Mouse (Mus musculus): Measurements from ENCODE around the gene Sgcb. TPM values are rescaled to one million over a fixed set of nuclear protein-coding genes. Genes with fewer than 3 reads are reported as not detected.

The Sgcb gene
- polyA plus RNA-seq, 1 experiment from 2014 or later, result 35.3 TPM

DNA sequence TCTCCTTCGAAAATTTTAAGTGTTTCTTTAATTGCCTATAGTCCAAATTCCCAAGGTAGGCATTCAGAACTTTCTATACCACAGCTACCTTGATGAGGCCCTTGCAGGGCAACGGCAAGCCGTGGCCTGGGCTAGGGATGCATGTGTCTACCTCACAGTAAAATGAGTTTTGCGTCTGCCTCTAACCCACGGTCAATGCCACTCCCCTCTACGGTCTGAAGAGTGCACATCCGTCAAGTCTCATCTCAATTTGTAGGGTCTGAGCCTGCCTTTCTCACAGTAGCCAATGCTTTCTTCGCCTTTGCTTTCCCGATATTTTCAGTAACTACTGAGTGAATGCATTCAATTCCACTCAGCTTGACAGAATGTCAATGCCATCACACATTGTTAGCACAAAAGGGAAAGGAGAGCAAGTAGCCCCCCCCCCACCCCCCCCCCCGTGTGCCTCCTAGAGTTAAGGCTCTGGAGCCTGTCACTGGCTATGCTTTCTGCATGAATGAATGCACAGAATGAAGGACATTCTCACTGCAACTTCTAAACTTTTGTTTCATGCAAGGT, 16.5 kb downstream of the Sgcb start:
- ATAC-seq (replicated peaks; ENCODE audit: insufficient number of reproducible peaks, insufficient read depth, low FRiP score, low read depth), result no peak
- Histone ChIP-seq H3K4me2 (no peak overlapping the region), H3K4me1 (replicated peaks) (0 out of 2 replicates have a peak, but pooled peaks cover 5% of the 10 kb centered on the region), H3K27ac (no peak overlapping the region), H3K36me3 (peaks cover 25% of the 10 kb centered on the region), H3K9me3 (replicated peaks) (peaks cover 6% of the 10 kb centered on the region; the same call in 1 of the 2 replicates), H3K27me3 (no peaks in the 10 kb centered on the region), H3K4me3 (no peak overlapping the region), H3K9ac (no peak overlapping the region)
- 64% methylated on average over 10 of the region's 10 CpGs for WGBS

DNA sequence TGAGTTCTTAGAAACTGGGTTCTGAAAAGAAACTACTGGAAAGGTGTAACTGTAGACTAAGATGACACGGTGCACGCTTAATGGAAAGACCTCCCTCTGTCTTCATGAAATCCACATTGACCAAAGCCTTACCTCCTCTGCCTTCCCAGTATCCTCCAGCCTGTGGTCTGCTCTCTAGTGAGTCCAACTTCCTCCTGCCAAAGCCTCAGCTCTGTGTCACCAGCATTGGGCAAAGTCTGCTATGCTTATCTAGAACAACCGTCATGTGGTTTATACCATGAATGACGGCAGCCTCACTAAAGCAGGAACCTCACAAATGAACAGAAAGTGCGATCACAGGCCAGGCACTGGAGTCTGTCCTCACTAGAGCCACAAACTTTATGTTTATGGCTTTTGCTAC, 17.4 kb downstream of the Sgcb start:
- Histone ChIP-seq H3K9ac (no peak overlapping the region), H3K27me3 (no peaks in the 10 kb centered on the region), H3K36me3 (peaks cover 19% of the 10 kb centered on the region), H3K27ac (no peak overlapping the region), H3K4me2 (no peak overlapping the region), H3K4me3 (no peak overlapping the region), H3K4me1 (replicated peaks) (0 out of 2 replicates have a peak, but pooled peaks cover 5% of the 10 kb centered on the region), H3K9me3 (replicated peaks) (peaks cover 6% of the 10 kb centered on the region; the same call in 1 of the 2 replicates)
- 0 out of 2 replicates have a peak, but pooled peaks have one; percentile 47 for ATAC-seq (replicated peaks; ENCODE audit: insufficient number of reproducible peaks, insufficient read depth, low FRiP score, low read depth)
- 39% methylated on average over 5 of the region's 5 CpGs for WGBS

DNA sequence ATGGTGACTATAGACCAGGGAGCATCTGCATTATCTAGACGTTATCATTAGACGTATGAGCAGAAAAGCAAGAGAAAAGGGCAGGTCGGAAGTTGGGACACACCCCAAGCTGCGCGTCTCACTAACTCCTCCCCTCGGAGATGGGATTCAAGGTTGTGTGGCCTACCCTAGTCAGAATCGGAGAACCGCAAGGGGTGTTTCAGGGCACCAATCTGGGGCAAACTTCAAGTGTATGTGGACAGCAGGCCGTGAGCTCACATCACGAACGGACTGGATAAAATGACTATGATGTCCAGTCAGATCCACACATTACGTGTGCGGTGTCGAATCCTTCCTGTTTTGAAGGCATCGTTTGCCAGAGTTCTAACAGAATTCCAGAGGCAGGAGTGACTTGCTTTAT, 19.6 kb downstream of the Sgcb start:
- 83% methylated on average over 15 of the region's 15 CpGs for WGBS
- Histone ChIP-seq H3K4me2 (no peak overlapping the region), H3K9ac (no peak overlapping the region), H3K27me3 (no peaks in the 10 kb centered on the region), H3K4me3 (no peak overlapping the region), H3K4me1 (replicated peaks) (0 out of 2 replicates have a peak, but pooled peaks cover 5% of the 10 kb centered on the region), H3K36me3 (peaks cover 4% of the 10 kb centered on the region; the same call in 1 of the 2 replicates), H3K27ac (no peak overlapping the region), H3K9me3 (replicated peaks) (no peaks in the 10 kb centered on the region)
- no peak for ATAC-seq (replicated peaks; ENCODE audit: insufficient number of reproducible peaks, insufficient read depth, low FRiP score, low read depth)

DNA sequence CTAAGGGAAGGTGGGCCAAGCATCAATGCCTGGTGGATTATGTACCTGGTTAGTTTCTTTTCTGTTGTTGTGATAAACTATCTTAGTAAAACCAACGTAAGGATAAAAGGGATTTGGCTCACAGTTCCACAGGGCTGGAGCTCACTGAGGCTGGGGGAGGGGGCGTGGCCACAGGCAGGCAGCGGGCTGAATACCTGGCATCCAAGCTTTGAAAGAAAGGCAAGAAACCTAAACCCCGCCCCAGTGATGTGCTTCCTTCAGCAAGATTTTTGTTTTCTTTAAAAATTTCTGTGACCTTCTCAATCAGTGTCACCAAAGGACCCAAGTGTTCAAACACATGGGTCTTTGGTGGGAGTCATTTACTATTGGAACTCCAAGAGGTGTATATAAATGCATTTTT, 20.0 kb downstream of the Sgcb start:
- Histone ChIP-seq H3K4me3 (no peak overlapping the region), H3K27ac (no peak overlapping the region), H3K36me3 (peaks cover 3% of the 10 kb centered on the region; the same call in 1 of the 2 replicates), H3K9me3 (replicated peaks) (no peaks in the 10 kb centered on the region), H3K4me2 (no peak overlapping the region), H3K27me3 (no peaks in the 10 kb centered on the region), H3K4me1 (replicated peaks) (0 out of 2 replicates have a peak, but pooled peaks cover 5% of the 10 kb centered on the region), H3K9ac (no peak overlapping the region)
- 59% methylated on average over 4 of the region's 4 CpGs for WGBS
- ATAC-seq (replicated peaks; ENCODE audit: insufficient number of reproducible peaks, insufficient read depth, low FRiP score, low read depth), result no peak

DNA sequence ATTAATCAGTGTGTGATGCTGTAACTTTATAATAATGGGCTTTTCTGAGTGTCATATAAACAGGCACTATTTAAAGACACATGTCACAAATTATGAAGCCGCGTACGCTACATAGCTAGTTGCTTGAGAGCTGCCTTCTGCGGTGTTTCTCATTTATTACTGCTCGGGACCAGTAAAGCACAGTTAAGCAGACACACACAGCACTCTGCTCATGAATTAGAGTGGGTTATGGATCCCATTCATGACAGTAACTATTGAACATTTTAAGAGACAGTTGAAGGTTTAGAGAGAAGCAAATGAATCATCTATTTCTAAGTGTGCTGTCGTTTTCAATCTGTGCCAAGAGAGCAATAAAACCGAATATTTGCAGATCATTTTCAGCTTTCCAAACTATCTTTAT, 20.7 kb downstream of the Sgcb start:
- H3K27me3 ChIP-seq, result no peaks in the 10 kb centered on the region
- no peak overlapping the region for H3K4me3 ChIP-seq
- WGBS, result 88% methylated on average over 7 of the region's 7 CpGs
- no peaks in the 10 kb centered on the region for H3K9me3 ChIP-seq (replicated peaks)
- no peaks in the 10 kb centered on the region for H3K36me3 ChIP-seq
- H3K27ac ChIP-seq, result no peak overlapping the region
- H3K4me1 ChIP-seq (replicated peaks), result 0 out of 2 replicates have a peak, but pooled peaks cover 5% of the 10 kb centered on the region
- no peak overlapping the region for H3K9ac ChIP-seq
- H3K4me2 ChIP-seq, result no peak overlapping the region
- no peak for ATAC-seq (replicated peaks; ENCODE audit: insufficient number of reproducible peaks, insufficient read depth, low FRiP score, low read depth)

DNA sequence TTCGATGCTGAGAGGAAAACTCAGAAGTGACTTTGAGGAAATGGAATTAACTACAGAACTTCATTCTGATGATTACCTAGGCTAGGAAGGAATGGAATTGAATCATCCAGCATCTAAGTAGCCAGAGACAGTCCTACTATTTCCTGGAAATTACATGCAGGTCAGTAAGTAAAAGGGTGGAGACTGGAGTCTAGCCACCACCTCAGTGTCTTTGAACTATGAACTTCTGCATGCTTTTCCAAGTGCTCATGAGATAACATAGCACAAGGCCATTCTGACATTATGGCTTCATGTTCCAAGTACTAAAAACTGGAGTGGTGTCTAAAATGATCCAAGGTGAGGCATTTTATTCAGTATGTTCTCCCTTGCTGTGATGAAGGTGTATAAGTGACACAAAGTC, 22.1 kb downstream of the Sgcb start:
- H3K4me2 ChIP-seq, result no peak overlapping the region
- no peak for ATAC-seq (replicated peaks; ENCODE audit: insufficient number of reproducible peaks, insufficient read depth, low FRiP score, low read depth)
- 49% methylated on average over 1 of the region's 1 CpGs for WGBS
- H3K9ac ChIP-seq, result no peak overlapping the region
- no peak overlapping the region for H3K27ac ChIP-seq
- H3K4me1 ChIP-seq (replicated peaks), result 0 out of 2 replicates have a peak, but pooled peaks cover 4% of the 10 kb centered on the region
- H3K9me3 ChIP-seq (replicated peaks), result no peaks in the 10 kb centered on the region
- no peaks in the 10 kb centered on the region for H3K27me3 ChIP-seq
- H3K36me3 ChIP-seq, result no peaks in the 10 kb centered on the region
- no peak overlapping the region for H3K4me3 ChIP-seq

DNA sequence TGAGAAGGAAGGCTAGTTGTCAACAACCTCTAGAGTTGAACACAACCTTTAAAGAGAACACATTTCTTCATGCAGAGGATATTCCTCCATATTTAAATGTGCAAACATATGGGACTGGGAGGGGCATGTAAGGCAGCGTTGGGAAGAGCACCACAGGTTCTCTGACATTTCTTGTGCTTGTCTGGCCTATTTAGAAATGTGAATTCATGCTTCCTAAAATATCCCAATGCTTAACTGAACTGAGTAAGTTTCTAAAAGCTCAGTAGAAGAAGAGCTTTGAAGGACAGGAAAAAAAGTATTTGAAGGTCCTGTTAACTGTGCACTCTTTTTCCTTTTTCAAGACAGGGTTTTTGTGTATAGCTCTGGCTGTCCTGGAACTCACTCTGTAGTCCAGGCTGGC, 28.6 kb downstream of the Sgcb start:
- no peaks in the 10 kb centered on the region for H3K27me3 ChIP-seq

DNA sequence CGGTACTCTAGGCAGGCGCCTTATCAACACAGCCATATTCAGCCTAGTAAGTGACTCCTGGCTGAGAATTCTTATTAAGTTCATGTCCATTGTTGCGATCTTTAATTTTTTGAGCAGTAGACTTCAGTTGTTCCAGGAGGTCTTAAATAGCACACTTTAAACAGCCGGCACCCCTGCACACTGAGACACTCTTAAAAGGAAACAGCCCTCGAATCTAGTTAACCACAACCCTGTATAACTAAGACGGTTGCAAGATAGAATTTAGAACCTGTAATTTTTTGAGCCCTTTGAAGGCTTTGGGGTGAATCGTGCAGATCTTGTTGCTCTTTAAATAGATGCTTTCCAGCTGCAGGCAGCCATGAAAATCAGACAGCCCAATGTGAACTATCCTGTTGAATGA, 32.4 kb downstream of the Sgcb start:
- H3K4me2 ChIP-seq, result no peak overlapping the region
- H3K36me3 ChIP-seq, result no peaks in the 10 kb centered on the region

More for the DNA sequence above, 28.6 kb downstream of the Sgcb start:
- Histone ChIP-seq H3K4me2 (no peak overlapping the region), H3K9me3 (replicated peaks) (no peaks in the 10 kb centered on the region), H3K36me3 (no peaks in the 10 kb centered on the region), H3K4me3 (no peak overlapping the region), H3K27ac (no peak overlapping the region), H3K4me1 (replicated peaks) (no peaks in the 10 kb centered on the region), H3K9ac (no peak overlapping the region)
- no peak for ATAC-seq (replicated peaks; ENCODE audit: insufficient number of reproducible peaks, insufficient read depth, low FRiP score, low read depth)
- WGBS, result 68% methylated on average over 1 of the region's 1 CpGs

DNA sequence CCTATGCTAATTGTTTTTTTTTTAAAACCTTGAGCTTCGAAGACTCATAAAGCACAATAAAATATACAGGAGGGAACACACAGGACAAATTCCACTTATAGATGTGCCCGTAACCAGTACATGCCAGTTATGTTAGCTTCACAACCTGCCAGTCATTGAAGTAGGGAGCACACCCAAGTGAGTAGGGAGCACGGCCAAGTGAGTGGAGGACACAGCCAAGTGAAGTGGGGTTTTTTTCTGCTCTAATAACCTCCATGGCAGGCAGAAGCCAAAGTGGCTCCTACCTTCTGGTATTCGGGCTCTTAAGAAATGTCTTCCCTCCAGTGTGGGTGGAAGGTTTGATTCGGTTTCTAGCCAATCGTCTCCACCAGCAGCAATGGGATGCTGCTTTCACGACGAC, 34.3 kb downstream of the Sgcb start:
- 85% methylated on average over 8 of the region's 8 CpGs for WGBS
- H3K4me3 ChIP-seq, result no peak overlapping the region
- H3K36me3 ChIP-seq, result no peaks in the 10 kb centered on the region
- ATAC-seq (replicated peaks; ENCODE audit: insufficient number of reproducible peaks, insufficient read depth, low FRiP score, low read depth), result no peak
- no peak overlapping the region for H3K4me2 ChIP-seq
- H3K27me3 ChIP-seq, result no peaks in the 10 kb centered on the region
- H3K27ac ChIP-seq, result no peak overlapping the region
- H3K9me3 ChIP-seq (replicated peaks), result no peaks in the 10 kb centered on the region
- H3K4me1 ChIP-seq (replicated peaks), result no peaks in the 10 kb centered on the region
- H3K9ac ChIP-seq, result no peak overlapping the region

More for the DNA sequence above, 32.4 kb downstream of the Sgcb start:
- H3K4me1 ChIP-seq (replicated peaks), result no peaks in the 10 kb centered on the region
- WGBS, result 70% methylated on average over 7 of the region's 7 CpGs
- H3K9ac ChIP-seq, result no peak overlapping the region
- no peak overlapping the region for H3K4me3 ChIP-seq
- H3K27ac ChIP-seq, result no peak overlapping the region
- no peaks in the 10 kb centered on the region for H3K27me3 ChIP-seq
- ATAC-seq (replicated peaks; ENCODE audit: insufficient number of reproducible peaks, insufficient read depth, low FRiP score, low read depth), result no peak
- no peaks in the 10 kb centered on the region for H3K9me3 ChIP-seq (replicated peaks)

DNA sequence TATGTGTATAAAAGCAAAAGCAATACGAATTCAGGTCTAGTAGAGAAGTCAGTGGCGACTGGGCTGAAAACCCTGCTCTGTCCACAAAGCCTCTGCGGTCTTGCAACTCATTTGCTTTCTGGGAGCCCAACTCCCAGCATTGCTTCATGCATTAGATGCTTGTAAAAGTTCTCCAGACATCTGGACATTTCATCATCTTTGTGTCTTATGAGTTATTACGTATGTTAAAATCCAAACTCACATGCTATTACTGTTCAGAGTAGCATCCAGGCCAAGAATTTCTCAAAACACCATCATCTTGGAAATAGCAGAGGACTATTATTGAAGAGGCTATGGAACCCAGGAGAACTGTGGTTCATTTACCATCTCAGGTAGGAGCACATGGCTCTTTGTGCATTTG, 36.5 kb downstream of the Sgcb start:
- H3K9me3 ChIP-seq (replicated peaks), result no peaks in the 10 kb centered on the region
- no peak overlapping the region for H3K4me3 ChIP-seq
- H3K4me2 ChIP-seq, result no peak overlapping the region
- no peak overlapping the region for H3K9ac ChIP-seq
- H3K4me1 ChIP-seq (replicated peaks), result no peaks in the 10 kb centered on the region
- H3K36me3 ChIP-seq, result no peaks in the 10 kb centered on the region
- H3K27ac ChIP-seq, result no peak overlapping the region
- no peak for ATAC-seq (replicated peaks; ENCODE audit: insufficient number of reproducible peaks, insufficient read depth, low FRiP score, low read depth)
- 94% methylated on average over 4 of the region's 4 CpGs for WGBS
- H3K27me3 ChIP-seq, result no peaks in the 10 kb centered on the region

DNA sequence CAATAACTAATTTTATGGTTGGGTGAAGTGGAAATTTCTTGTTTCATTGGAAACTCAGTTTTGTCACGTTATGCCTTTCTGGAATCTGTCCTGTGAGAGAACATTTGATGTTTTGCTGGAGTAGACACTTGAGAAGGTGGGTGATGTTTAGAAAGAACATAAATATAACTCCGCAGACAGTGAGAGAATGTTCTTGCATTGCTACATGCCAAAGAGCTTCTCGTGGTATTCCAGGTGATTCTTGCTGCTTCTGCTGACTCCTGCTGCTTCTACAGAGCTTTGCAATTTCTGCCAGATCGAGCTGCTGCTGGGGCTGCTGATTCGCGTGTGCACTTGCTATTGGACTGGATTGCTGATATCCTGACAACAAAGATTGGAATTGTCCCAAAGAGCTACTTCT, 42.6 kb downstream of the Sgcb start:
- 88% methylated on average over 6 of the region's 6 CpGs for WGBS
- ATAC-seq (replicated peaks; ENCODE audit: insufficient number of reproducible peaks, insufficient read depth, low FRiP score, low read depth), result no peak
- Histone ChIP-seq H3K4me2 (no peak overlapping the region), H3K4me1 (replicated peaks) (no peaks in the 10 kb centered on the region), H3K9ac (no peak overlapping the region), H3K4me3 (no peak overlapping the region), H3K36me3 (no peaks in the 10 kb centered on the region), H3K9me3 (replicated peaks) (no peaks in the 10 kb centered on the region), H3K27ac (no peak overlapping the region), H3K27me3 (no peaks in the 10 kb centered on the region)

DNA sequence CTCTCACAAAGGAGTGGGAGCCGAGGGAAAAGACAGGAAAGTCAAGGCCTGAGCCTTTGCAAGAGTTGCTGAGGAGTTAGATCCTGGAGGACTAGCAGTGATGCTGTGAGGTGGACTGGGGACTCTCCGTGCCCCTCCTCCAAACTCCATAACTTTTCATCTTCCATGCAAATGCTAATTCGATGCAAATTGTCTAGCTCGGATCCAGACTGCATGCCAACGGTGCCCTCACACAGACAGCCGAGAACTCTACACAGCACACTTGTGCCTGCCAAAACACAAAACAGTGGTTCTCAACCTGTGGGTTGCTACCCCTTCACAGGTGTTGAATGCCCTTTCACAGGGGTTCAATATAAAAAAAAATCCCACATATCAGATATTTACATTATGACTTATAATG, 43.0 kb downstream of the Sgcb start:
- no peak overlapping the region for H3K27ac ChIP-seq
- H3K36me3 ChIP-seq, result no peaks in the 10 kb centered on the region
- no peak overlapping the region for H3K4me2 ChIP-seq
- no peaks in the 10 kb centered on the region for H3K9me3 ChIP-seq (replicated peaks)
- WGBS, result 88% methylated on average over 6 of the region's 6 CpGs
- H3K27me3 ChIP-seq, result no peaks in the 10 kb centered on the region
- no peak overlapping the region for H3K4me3 ChIP-seq
- no peak overlapping the region for H3K9ac ChIP-seq
- no peaks in the 10 kb centered on the region for H3K4me1 ChIP-seq (replicated peaks)
- ATAC-seq (replicated peaks; ENCODE audit: insufficient number of reproducible peaks, insufficient read depth, low FRiP score, low read depth), result no peak

Measured in heart, embryonic 15.5 days (tissue).